Mouse (Mus musculus): ENCODE measurements around the gene Timp2. TPM values are rescaled to one million over a fixed set of nuclear protein-coding genes. Genes with fewer than 3 reads are reported as not detected.

Timp2 gene
- polyA plus RNA-seq (2015; fragmentation: Nextera tagmentation; extraction: Ambion mirVana): 84.4 and 87.7 TPM in 2 replicates

DNA sequence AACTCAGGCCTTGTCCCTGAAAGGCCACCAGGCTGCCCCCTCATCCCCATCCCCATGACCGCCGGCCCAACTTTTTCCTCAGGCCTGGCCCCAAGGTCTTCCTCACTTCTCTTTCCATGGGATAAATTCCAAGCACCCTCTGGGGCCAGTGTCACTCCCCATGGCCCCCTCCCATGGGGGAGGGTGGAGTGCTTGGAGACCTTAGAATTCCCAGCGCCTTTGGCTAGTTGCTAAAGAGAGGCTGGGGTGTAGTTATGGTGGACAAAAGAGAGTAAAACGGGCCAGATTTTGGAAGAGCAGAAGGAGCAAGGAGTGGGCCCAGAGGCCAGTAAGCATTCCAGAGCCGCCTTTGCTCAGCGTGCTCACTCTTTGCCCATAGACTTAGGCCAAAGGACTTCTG lies at the start of gene Timp2:
TSS of gene Timp2 (minus strand) at position 101 of the 400 bp plus-strand sequence.
- peaks cover 49% of the 10 kb centered on the region for H3K4me1 ChIP-seq
- ATAC-seq (replicated peaks; ENCODE audit: low FRiP score): 0 out of 2 replicates have a peak, but pooled peaks have one; percentile 3
- no peaks in the 10 kb centered on the region for H3K9me3 ChIP-seq (replicated peaks)
- H3K9ac ChIP-seq: peak within 1 kb of the TSS; percentile 91
- no peaks in the 10 kb centered on the region for H3K27me3 ChIP-seq
- H3K36me3 ChIP-seq: 0 out of 2 replicates have a peak, but pooled peaks cover 7% of the 10 kb centered on the region
- 40% methylated on average over 6 of the region's 6 CpGs for WGBS
- H3K4me3 ChIP-seq (replicated peaks): peak within 1 kb of the TSS; percentile 72
- H3K4me2 ChIP-seq: peak within 1 kb of the TSS; percentile 82
- peak within 1 kb of the TSS; percentile 88 for H3K27ac ChIP-seq

DNA sequence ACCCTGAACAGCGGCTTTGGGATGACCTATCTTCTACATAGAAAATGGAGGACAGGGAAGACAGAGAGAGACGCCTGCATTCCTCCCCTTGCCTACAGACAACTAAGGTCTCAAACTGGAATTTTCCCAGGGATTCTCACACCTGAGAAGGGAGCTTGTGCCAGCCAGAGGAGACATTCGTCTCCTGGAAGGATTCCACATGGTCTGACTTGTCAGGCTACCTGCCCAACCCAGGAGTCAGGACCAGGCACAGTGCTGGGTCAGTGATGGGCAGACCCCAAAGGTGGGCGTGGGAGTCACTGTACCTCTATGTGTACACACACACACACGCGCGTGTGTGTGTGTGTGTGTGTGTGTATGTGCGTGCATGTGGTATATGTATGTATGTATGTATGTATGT lies 49.8 kb upstream of the Timp2 start:
- no peaks in the 10 kb centered on the region for H3K27me3 ChIP-seq
- H3K4me2 ChIP-seq: no peak overlapping the region
- peaks cover 49% of the 10 kb centered on the region for H3K4me1 ChIP-seq
- no peaks in the 10 kb centered on the region for H3K9me3 ChIP-seq (replicated peaks)
- H3K9ac ChIP-seq: no peak overlapping the region
- no peak overlapping the region for H3K4me3 ChIP-seq (replicated peaks)
- no peak overlapping the region for H3K27ac ChIP-seq
- ATAC-seq (replicated peaks; ENCODE audit: low FRiP score): no peak
- WGBS: 88% methylated on average over 8 of the region's 8 CpGs
- peaks cover 47% of the 10 kb centered on the region for H3K36me3 ChIP-seq

DNA sequence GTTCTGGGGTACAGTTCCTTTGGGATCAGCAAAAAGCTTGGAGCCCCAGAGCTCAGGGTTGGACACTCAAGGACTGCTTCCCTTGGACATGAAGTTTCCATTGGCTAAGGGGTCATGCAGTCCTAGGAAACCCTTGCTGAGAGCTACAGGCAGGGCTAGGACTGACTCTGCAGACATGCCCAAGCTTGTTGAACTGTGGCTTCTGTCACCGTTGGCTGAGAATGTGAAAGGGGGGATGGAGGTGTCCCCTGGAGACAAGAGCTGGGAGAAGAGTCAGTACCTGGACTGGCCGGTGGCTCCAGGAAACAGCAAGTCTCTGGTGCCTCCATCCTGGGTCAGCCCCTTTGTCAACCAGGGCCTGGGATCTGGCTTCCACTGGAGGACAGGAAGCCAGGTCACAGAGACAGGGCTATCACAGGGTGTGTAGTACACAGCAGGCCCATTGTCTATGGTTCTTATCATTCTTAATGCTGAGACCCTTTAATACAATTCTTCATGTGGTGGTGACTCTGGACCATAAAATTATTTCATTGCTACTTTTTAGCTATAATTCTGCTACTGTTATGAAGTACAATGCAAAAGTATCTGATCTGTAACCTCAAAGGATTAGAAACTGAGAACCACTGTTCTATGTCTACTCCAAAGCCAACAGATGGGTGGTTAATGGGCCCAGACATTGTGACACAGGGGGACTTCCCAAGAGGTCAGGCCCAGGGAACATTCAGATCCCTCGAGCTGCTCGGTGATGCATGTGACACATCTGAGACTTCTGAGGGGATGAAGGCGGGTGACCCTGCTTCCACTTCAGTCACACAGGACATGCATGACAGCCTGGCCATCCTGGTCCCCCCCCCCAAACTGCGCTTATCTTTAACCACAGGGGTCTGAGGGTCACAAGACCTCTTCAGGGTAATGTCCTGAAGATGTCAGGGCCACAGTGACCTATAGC lies 48.7 kb upstream of the Timp2 start:
- H3K4me3 ChIP-seq (replicated peaks): no peak overlapping the region
- peaks cover 36% of the 10 kb centered on the region for H3K36me3 ChIP-seq
- H3K4me1 ChIP-seq: peaks cover 53% of the 10 kb centered on the region
- no peaks in the 10 kb centered on the region for H3K9me3 ChIP-seq (replicated peaks)
- peak overlapping the region; percentile 7 for H3K27ac ChIP-seq
- WGBS: 43% methylated on average over 6 of the region's 6 CpGs
- H3K27me3 ChIP-seq: no peaks in the 10 kb centered on the region
- ATAC-seq (replicated peaks; ENCODE audit: low FRiP score): peak; percentile 13; the same call in 1 of the 2 replicates
- H3K4me2 ChIP-seq: no peak overlapping the region
- no peak overlapping the region for H3K9ac ChIP-seq

DNA sequence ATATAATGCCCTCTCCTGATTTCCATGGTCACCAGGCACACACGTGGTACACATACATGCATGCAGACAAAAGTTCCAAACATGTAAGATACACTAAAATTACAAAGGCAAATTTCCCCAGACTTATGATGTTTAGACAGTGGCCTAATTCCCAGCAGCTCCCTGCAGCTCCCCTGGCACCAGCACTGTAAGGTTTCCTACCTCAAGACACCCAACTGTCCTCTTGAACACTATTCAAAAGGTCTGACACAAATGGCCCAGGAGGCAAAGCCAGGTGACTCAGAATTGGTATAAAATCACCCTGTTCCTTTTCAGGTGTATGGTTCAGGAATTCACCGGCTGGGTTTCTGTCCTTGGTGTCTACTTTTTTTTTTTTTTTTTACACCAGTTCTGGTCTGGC lies 47.6 kb upstream of the Timp2 start:
- ATAC-seq (replicated peaks; ENCODE audit: low FRiP score): no peak
- peaks cover 26% of the 10 kb centered on the region for H3K36me3 ChIP-seq
- no peaks in the 10 kb centered on the region for H3K9me3 ChIP-seq (replicated peaks)
- no peak overlapping the region for H3K4me3 ChIP-seq (replicated peaks)
- no peak overlapping the region for H3K9ac ChIP-seq
- no peak overlapping the region for H3K4me2 ChIP-seq
- WGBS: 74% methylated on average over 2 of the region's 2 CpGs
- H3K4me1 ChIP-seq: peaks cover 53% of the 10 kb centered on the region
- no peak overlapping the region for H3K27ac ChIP-seq
- no peaks in the 10 kb centered on the region for H3K27me3 ChIP-seq

DNA sequence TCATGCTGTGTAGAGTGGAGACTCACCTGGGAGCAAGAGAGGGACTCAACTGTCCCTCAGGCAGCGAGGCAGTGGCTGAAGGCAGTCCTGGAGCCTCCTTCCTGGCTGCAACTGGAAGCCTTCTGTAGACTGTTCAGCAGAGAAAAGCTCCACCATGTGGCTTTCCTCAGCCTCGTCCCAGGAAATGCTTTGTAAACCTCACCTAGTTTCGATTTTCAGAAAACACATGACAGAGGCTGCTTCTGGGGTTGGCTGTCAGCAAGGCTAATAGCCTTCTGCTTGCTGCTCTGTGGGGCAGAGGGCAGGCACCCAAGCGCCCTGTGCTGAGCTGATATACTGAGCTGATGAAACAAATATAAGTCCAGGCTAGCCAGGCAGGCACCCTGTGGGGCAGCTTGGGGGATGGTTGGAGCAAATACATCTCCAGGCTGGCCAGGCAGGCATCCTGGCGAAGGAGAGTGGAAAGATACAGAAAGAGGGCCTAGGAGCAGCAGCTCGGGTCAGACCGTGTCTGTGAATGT lies 46.3 kb upstream of the Timp2 start, which contains the start of gene Lgals3bp:
TSS of gene Lgals3bp (minus strand) at position 333 of the 521 bp plus-strand sequence.
- Histone ChIP-seq H3K9me3 (replicated peaks) (no peaks in the 10 kb centered on the region), H3K4me2 (peak within 1 kb of the TSS; percentile 20; the same call in 1 of the 2 replicates), H3K36me3 (peaks cover 13% of the 10 kb centered on the region), H3K4me3 (replicated peaks) (no peak within 1 kb of the TSS), H3K27ac (peak within 1 kb of the TSS; percentile 86), H3K27me3 (no peaks in the 10 kb centered on the region), H3K9ac (0 out of 2 replicates have a peak within 1 kb of the TSS, but pooled peaks have one; percentile 8), H3K4me1 (peaks cover 53% of the 10 kb centered on the region)
- 24% methylated on average over 7 of the region's 7 CpGs for WGBS
- ATAC-seq (replicated peaks; ENCODE audit: low FRiP score): no peak; the same call in 1 of the 2 replicates

DNA sequence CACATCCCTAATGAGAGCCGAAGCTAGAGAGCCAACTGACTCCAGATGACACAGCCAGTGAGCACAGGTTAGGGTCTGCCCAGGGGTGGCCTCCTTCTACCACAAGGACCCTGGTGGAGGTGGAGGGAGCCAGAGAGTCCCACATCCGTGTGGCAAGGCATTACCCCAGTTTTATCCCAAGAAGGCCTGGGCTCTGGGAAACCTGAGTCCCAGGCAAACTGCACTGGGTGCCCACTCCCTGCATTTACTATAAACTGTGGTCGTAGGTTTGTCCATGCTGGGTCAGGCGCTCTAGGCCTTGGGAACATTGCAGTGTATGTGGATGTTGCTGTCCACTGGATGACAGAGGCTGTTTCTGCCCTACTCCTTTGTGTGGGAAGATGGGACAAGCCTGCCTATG lies 45.7 kb upstream of the Timp2 start:
- WGBS: 70% methylated on average over 4 of the region's 4 CpGs
- H3K9me3 ChIP-seq (replicated peaks): no peaks in the 10 kb centered on the region
- peak overlapping the region; percentile 86 for H3K27ac ChIP-seq
- peak overlapping the region; percentile 20; the same call in 1 of the 2 replicates for H3K4me2 ChIP-seq
- 0 out of 2 replicates have a peak, but pooled peaks have one; percentile 23 for ATAC-seq (replicated peaks; ENCODE audit: low FRiP score)
- no peaks in the 10 kb centered on the region for H3K27me3 ChIP-seq
- no peak overlapping the region for H3K9ac ChIP-seq
- H3K4me3 ChIP-seq (replicated peaks): no peak overlapping the region
- peaks cover 9% of the 10 kb centered on the region for H3K36me3 ChIP-seq
- H3K4me1 ChIP-seq: peaks cover 48% of the 10 kb centered on the region

GRCm38 (mm10) chr11:118400566-118400936 lies 45.0 kb upstream of the Timp2 start:
- no peak overlapping the region for H3K4me3 ChIP-seq (replicated peaks)
- ATAC-seq (replicated peaks; ENCODE audit: low FRiP score): peak; percentile 35; the same call in 1 of the 2 replicates
- peak overlapping the region; percentile 86 for H3K27ac ChIP-seq
- WGBS: 17% methylated on average over 6 of the region's 6 CpGs
- H3K4me2 ChIP-seq: peak overlapping the region; percentile 20; the same call in 1 of the 2 replicates
- no peaks in the 10 kb centered on the region for H3K27me3 ChIP-seq
- no peak overlapping the region for H3K9ac ChIP-seq
- H3K4me1 ChIP-seq: peaks cover 46% of the 10 kb centered on the region
- H3K36me3 ChIP-seq: 0 out of 2 replicates have a peak, but pooled peaks cover 7% of the 10 kb centered on the region
- no peaks in the 10 kb centered on the region for H3K9me3 ChIP-seq (replicated peaks)

DNA sequence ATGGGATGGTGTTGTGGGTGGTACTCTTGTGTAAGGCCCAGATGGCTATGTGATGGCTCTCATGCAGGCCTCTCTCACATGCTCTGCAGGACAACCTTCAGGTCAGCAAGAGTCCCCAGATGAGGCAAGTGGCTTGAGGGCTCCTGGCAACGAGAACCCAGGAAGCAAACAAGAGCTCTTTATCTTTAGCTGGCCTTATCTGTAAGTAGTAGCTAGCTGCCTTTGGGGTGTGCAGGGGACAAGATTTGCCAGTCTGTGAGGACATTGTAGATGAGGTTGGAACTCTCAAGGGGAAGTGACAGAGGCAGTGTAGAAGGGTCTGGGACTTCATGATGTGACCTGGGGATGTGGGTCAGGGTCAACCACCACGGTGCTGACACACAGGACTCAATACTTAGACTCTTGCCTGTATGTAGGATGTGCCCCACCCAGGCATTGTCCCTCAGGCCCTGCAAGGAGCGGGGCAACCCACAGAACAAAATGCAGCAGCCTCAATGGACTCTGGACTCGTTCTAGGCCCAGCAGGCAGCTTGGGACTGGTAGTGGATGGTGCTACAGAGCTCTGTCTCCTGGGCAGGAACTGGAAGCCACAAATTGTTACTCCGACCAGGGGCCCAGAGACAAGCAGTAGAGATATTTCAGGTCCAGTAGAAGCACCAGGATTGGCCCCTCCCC lies 44.5 kb upstream of the Timp2 start:
- Histone ChIP-seq H3K27ac (peak overlapping the region; percentile 86), H3K27me3 (no peaks in the 10 kb centered on the region), H3K4me3 (replicated peaks) (no peak overlapping the region), H3K9ac (no peak overlapping the region), H3K36me3 (0 out of 2 replicates have a peak, but pooled peaks cover 7% of the 10 kb centered on the region), H3K4me2 (peak overlapping the region; percentile 20; the same call in 1 of the 2 replicates), H3K4me1 (peaks cover 45% of the 10 kb centered on the region), H3K9me3 (replicated peaks) (no peaks in the 10 kb centered on the region)
- no peak for ATAC-seq (replicated peaks; ENCODE audit: low FRiP score)
- 67% methylated on average over 5 of the region's 5 CpGs for WGBS

DNA sequence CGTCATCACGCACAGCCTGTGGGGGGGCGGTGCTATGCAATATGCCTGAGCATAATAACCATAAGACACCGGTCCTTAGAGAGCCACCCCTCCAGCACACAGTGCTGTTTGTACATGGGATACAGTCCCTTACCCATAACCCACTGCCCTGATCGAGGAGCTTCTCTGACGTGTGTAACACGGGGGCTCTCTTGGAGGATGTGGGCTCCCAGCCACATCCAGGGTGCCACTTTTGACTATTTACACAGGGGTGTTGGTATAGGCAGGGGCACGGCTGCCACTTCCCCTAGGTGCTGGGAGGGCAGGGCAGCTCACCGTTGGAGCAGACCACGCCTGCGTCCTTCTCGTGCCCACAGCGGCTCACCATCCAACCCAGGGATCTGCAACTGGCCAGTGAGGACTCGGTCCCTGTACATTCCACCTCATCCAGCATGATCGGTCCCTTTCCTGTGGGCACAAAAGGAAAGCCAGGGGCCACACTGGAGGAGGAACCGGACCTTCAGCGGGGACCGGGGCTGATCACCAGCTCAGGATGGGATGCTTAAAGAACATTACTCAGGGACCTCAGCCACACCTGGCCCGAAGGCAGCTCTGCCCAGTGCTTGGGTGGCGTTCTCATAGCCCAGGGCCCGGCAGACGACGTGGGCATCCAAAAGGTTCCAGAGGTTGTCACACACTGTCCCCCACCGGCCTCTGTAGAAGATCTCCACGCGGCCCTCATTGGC lies 42.4 kb upstream of the Timp2 start:
- whole genome bisulfite sequencing: 92% methylated on average over 26 of the region's 26 CpGs

GRCm38 (mm10) chr11:118394538-118394937 lies 39.0 kb upstream of the Timp2 start:
- Histone ChIP-seq H3K4me3 (replicated peaks) (no peak overlapping the region), H3K9ac (no peak overlapping the region), H3K9me3 (replicated peaks) (no peaks in the 10 kb centered on the region), H3K36me3 (0 out of 2 replicates have a peak, but pooled peaks cover 7% of the 10 kb centered on the region), H3K4me2 (no peak overlapping the region), H3K27me3 (no peaks in the 10 kb centered on the region), H3K4me1 (peaks cover 6% of the 10 kb centered on the region; the same call in 1 of the 2 replicates), H3K27ac (peak overlapping the region; percentile 54; the same call in 1 of the 2 replicates)
- ATAC-seq (replicated peaks; ENCODE audit: low FRiP score): no peak
- WGBS: 54% methylated on average over 6 of the region's 6 CpGs

More for the DNA sequence above, 42.4 kb upstream of the Timp2 start:
- Histone ChIP-seq H3K9me3 (replicated peaks) (no peaks in the 10 kb centered on the region), H3K4me2 (no peak overlapping the region), H3K27me3 (no peaks in the 10 kb centered on the region), H3K9ac (no peak overlapping the region), H3K27ac (no peak overlapping the region), H3K36me3 (0 out of 2 replicates have a peak, but pooled peaks cover 7% of the 10 kb centered on the region), H3K4me1 (peaks cover 35% of the 10 kb centered on the region), H3K4me3 (replicated peaks) (no peak overlapping the region)
- ATAC-seq (replicated peaks; ENCODE audit: low FRiP score): no peak

- H3K27ac ChIP-seq: no peak overlapping the region
- H3K4me2 ChIP-seq: no peak overlapping the region
- H3K4me1 ChIP-seq: peaks cover 6% of the 10 kb centered on the region; the same call in 1 of the 2 replicates
- H3K36me3 ChIP-seq: 0 out of 2 replicates have a peak, but pooled peaks cover 7% of the 10 kb centered on the region
- WGBS: 68% methylated on average over 5 of the region's 5 CpGs
- no peak for ATAC-seq (replicated peaks; ENCODE audit: low FRiP score)
- no peak overlapping the region for H3K9ac ChIP-seq
- no peaks in the 10 kb centered on the region for H3K9me3 ChIP-seq (replicated peaks)
- H3K4me3 ChIP-seq (replicated peaks): no peak overlapping the region
- H3K27me3 ChIP-seq: no peaks in the 10 kb centered on the region
These were observed 38.5 kb upstream of the Timp2 start for GRCm38 (mm10) chr11:118393991-118394390.
